Mouse (Mus musculus) thymus, postnatal 36 days (tissue): ENCODE measurements around the gene Nat9.

Experiments
- DNase-seq, 2 experiments: peaks; one replicate each; pipeline ENCODE4 v3.0.0; 2022; ENCODE audit warnings: mixed read lengths in 2 of 2

Nat9 gene

GRCm38 (mm10) chr11:115187693-115188092 is at the start of gene Nat9:
Nat9 (minus strand) TSS chr11:115187859.
- DNase-seq = peak in 1 of 2 experiments; percentile 36

- no peak for DNase-seq
Measured at GRCm38 (mm10) chr11:115236570-115236969, 48.9 kb upstream of the Nat9 start.

DNA sequence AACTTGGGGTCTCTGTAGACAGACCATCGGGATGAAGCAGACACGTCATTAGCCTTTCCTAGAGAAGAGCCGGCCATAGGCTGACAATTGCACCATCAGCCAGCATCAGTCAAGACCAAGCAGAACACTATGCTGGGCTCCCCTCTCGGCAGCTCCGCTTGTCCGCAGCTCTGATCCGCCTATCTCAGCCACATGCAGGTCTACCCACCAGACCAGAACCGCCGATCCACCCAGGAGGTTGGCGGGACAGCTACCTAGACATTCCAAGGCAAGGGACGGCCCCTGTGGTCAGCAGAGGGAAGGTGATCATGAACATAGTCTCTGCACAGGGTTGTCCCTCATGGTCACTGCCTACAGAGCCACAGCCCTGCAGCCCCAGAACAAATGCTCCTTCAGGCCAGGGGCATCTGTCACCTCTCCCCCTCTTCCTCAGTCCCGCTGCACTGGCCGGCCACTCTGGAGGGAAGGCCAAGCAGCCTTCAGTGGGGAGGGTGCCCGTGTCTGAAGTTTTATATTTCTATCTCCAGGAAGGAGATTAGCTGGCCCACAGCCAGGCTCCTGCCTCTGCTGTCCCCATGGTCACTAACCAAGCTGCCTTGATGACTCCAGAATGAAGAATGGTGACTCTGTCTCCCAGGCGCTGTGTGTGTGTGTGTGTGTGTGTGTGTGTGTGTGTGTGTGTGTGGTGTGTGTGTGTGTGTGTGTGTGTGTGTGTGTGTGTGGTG is 46.8 kb upstream of the Nat9 start:
- DNase-seq = no peak

DNA sequence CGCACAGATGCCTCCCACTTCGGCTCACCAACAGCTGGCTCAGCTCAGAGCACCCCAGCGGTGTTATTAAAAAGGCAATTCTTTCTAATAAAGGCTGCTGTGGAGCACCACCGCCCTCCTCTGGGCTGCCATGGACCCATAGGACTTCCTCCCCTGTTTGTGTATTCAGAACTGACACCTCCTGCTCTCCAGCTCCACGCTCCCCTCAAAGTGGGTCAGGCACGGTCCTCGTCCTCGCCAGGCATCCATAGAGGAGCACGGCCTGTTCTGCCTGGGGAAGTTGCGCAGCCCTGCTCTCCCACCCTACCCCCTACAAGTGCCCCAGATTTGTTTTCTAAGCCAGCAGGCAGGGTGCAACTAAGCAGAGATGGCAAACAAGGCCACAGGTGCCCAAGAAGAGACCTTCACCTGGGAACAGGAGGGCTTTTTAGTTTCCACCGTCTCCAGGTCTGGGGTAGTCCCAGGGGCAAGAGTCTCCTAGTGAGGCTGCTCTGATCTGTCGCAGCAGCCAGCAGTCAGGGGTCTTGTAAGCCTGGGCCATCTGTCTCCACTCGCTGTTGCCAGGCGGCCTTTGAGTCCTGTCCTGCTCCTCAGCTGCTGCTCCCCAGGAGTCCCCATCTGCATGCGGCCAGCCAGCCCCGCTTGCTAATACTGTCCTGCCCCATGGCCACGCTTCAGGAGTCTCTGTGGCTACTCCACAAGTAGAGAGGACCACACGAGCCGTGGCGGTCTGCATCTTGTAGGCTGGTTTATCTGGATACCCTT is 46.0 kb upstream of the Nat9 start:
- no peak for DNase-seq

DNA sequence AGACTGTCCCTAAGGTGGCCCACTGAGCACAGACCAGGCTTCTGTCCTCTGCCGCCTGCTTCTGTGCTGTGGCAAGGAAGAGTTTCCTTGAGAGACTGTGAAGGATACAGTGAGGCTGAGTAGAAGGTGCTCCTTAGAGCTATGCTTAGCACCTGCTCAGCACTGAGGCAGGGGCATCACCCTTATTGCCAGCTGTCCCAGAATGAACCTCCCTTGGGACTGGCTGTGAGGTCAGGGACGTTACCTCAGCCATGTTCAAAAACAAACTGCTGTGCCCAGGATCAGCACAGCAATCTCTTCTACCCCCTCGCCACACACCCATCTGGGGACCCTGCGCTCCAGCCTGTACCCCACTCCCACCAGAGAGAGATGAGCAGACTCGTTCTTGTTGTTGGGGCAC is 45.2 kb upstream of the Nat9 start:
- DNase-seq = no peak

DNA sequence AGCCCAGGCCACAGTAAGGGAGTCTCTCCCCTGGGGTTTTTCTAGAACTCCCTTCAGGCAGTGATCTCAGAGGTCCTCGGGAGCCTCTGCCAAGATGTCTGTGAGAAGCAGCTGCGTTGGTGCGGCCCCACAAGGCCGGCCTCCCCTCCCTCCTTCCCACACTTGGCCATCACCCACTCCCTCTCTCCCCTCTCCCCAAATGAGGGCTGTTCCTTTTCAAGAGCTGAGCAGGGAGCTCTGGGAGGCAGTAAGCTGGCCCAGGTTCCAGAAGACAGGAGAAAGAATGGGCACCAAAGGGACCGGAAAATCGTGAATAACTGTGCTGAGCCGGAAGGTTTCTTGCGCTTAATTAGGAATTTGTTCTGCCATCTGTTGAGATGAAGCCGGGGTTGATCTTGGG is 44.3 kb upstream of the Nat9 start:
- DNase-seq = no peak

GRCm38 (mm10) chr11:115231168-115231915 is 43.7 kb upstream of the Nat9 start:
- DNase-seq = peak; percentile 77 to 84

- no peak for DNase-seq
Measured at GRCm38 (mm10) chr11:115229021-115229930, 41.6 kb upstream of the Nat9 start.

DNA sequence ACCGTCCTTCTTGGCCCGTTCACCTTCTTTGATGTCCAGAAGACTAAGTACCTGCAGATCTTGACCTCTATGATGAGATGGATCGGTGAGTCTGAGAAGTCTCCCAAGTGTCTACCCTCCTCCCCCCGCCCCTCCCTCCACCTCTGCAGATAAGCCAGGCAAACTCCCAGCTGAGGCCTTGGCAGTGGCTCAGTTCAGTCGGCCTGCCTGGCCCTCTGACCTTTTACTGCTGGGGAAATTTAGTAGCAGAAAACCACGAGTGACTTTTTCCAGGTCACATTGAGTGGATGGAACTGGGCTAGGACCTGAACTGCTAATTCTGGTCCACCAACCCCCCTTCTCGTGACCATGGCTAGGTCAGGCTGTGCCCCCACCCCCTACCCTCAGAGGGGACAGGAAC is 40.8 kb upstream of the Nat9 start:
- no peak for DNase-seq

GRCm38 (mm10) chr11:115227640-115228039 is 40.0 kb upstream of the Nat9 start:
- no peak for DNase-seq

DNA sequence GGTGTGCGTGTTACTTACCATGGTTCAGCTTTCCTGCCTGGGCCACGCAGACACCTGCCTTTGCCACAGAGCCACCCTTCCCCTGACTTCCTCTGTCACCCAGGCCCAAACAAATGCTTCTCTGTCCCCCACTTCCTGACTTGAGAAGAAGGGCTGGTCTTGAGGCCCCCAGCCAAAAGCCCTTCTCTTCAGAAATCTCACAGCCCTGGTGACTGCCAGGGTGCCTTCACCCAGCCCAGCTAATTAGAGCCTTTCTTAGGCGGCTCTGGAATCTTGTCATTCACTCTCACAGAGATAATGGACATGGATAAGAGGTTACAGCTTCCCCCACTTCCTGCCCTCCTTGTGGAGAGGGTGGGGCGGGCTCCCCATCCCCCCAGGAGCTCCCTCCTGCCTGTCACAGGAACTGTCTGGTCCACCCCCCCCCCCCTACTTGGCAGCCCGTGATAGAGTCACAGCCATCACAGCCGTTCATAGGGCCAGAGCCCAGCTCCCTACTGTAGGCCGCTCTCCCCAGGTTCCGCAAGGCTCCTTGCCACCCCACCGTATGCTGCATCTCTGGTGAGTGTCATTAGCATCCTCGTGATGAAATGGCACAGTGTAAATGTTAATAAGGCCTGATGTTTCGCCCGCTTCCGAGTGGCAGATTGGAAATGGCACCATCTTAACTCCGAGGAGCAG is 39.3 kb upstream of the Nat9 start:
- peak; percentile 56 to 73 for DNase-seq

- no peak for DNase-seq
Measured at GRCm38 (mm10) chr11:115225301-115225700, 37.6 kb upstream of the Nat9 start.

DNA sequence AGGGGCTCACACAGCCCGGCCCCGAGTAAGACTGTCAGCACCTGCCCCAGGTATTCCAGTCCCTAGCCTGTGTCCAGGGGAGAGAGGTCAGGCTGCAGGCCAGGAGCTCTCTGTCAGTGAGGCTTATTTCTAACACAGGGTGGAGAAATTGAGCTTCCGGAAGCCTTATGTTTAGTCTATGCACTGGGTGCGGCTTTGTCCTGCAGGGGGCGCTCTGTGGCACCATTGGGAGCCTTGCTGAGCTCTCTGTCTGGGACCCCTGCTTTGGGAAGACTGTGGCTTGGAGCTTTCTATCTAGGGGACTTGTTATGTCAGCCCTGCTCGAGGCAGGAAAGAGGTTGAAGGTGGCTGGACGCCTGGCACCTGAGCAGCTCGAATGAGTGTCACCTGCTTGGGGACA is 37.2 kb upstream of the Nat9 start:
- peak; percentile 79 for DNase-seq

DNA sequence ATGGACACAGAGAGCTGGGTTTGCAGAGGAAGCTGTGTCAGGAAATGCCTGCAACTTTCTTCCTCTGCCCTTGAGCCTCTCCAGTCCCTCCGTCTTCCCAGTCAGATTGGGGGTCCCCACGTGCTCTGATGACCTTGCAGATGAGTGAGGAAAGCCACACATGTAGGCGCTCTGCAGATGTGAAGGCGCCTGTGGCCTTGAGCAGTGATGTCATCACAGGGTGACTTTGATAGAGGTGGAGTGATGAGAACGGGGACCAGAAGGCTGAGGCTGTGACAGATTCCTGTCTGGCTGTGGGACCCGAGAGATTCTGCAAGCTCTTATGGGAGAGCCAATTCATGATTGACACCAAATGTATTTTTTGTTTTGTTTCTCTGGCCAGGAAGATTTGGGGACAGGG is 36.2 kb upstream of the Nat9 start:
- no peak for DNase-seq

- no peak for DNase-seq
Measured at GRCm38 (mm10) chr11:115223451-115223850, 35.8 kb upstream of the Nat9 start.

- no peak for DNase-seq
Measured at GRCm38 (mm10) chr11:115222570-115222969, 34.9 kb upstream of the Nat9 start.

GRCm38 (mm10) chr11:115222077-115222476 is 34.4 kb upstream of the Nat9 start:
- DNase-seq = no peak

GRCm38 (mm10) chr11:115219685-115220084 is 32.0 kb upstream of the Nat9 start:
- no peak for DNase-seq

DNA sequence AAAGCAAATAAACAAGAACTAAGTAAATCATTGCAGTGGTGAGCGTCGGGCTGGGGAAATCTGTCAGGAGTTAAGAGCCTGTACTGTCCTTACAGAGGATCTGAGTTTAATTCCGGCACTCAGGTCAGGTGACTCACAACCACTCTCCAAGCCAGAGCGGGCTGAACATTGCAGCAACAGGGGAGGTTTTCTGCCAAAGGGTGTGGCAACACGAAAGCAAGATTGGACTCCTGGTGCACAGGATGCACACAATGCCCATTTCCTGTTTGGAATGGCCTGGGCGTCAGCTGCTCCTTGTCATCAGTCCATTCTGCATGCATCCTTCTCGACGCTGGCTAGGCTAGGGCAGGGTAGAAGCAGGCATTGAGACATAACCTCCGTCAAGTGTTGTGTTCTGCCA is 31.6 kb upstream of the Nat9 start:
- DNase-seq = no peak

DNA sequence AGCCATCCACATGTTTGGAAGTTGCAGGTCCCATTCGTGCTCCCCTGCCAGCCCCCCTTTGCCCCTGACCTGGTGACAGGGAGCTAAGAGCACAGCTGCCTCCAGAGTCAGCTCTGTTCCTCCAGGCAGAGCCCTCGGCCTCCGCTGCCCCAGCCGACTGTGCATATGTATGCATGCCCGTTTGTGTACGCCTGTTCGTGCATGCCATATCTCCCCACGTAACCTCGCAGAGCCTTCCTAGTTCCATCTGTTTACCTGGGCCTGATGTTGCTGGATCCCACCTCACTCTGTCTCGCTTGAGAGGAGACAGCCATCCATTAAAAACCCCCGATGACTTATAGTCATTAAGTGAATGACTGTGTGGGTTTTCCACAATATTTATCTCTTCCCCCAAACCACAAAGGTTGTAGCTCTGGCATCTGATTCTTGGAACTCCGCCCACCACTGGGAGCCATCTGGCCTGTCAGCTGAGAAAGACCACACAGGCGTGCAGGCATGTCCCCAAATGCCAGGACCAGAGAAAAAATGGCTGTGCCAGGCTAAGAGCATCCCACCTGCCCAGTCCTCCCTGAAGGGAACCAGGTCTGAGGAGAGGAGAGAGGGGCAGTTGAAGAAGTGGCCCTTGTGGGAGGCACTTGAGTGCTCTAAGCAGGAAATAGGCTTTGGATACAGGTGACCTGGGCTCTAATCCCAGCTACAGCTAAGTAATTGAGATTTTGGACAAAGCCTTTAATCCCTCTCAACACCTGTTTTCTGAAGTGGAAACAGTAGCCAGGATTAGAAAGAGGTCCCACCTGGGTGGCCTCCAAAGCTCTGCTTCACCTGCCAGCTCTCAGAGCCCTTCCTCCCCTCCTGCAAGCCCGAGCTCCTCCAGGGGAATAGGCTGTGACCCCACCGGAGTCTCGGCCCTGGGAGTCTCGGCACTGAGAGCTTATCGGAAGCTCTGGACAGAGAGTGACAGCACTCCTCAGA is 30.1 kb upstream of the Nat9 start:
- DNase-seq = no peak

DNA sequence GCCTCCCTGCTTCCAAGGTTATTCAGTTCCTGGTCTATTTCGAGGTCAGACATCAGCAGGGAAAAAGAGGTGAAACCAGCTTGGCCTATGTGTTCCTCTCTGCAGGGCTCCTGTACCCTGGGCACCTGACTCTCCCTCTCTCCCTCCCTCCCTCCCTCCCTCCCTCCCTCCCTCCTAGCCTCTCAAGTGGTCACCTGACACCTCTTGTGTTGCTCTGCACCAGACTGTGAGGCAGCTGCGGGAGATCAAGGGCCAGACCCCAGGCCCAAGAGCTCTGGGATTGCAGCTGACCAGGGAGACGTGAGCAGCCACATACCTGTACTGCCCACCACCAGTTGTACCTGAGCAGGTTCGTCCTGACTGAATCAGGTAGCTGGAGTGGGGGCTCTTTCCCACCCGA is 27.5 kb upstream of the Nat9 start:
- no peak for DNase-seq
